Mouse (Mus musculus) liver, embryonic 12.5 days (tissue): ENCODE results near the gene Npvf. TPM values are rescaled to one million over a fixed set of nuclear protein-coding genes. Genes with fewer than 3 reads are reported as not detected.

Experiments
- ATAC-seq: fragments of 200-750 bp; cut with Nextera tagmentation; 2 replicates; pipeline ENCODE4 v1.8.0; 2017; ENCODE audit warnings: moderate number of reproducible peaks, mild to moderate bottlenecking, moderate library complexity
- H3K27ac ChIP-seq: fragments of 300-500 bp; sonication (generic); 2 replicates; pipeline ENCODE4 v1.5.1; 2016; ENCODE audit warnings: mild to moderate bottlenecking
- H3K27me3 ChIP-seq: fragments of 300-500 bp; sonication (generic); replicated peaks from 2 replicates; pipeline ENCODE4 v1.6.1; 2016; ENCODE audit warnings: mild to moderate bottlenecking, moderate library complexity
- H3K36me3 ChIP-seq: fragments of 300-500 bp; sonication (generic); 2 replicates; pipeline ENCODE4 v1.6.1; 2016; ENCODE audit warnings: mild to moderate bottlenecking, moderate library complexity
- H3K4me1 ChIP-seq: fragments of 300-500 bp; sonication (generic); 2 replicates; pipeline ENCODE4 v1.6.1; 2016
- H3K4me2 ChIP-seq: fragments of 300-500 bp; sonication (generic); 2 replicates; pipeline ENCODE4 v1.6.1; 2016; ENCODE audit warnings: mild to moderate bottlenecking, moderate library complexity
- H3K4me3 ChIP-seq: fragments of 300-500 bp; sonication (generic); 2 replicates; pipeline ENCODE4 v1.5.1; 2016; ENCODE audit warnings: mild to moderate bottlenecking, moderate library complexity
- H3K9ac ChIP-seq: fragments of 300-500 bp; sonication (generic); 2 replicates; pipeline ENCODE4 v1.6.1; 2016; ENCODE audit warnings: mild to moderate bottlenecking, moderate library complexity
- H3K9me3 ChIP-seq: fragments of 300-500 bp; sonication (generic); replicated peaks from 2 replicates; pipeline ENCODE4 v1.6.1; 2016; ENCODE audit warnings: mild to moderate bottlenecking, moderate library complexity
- whole genome bisulfite sequencing: fragments of 180-500 bp; shearing (Covaris S2); methylation state at CpG from one replicate; pipeline ENCODE4 v1.1.7; 2016; ENCODE audit not compliant: insufficient replicate concordance; 5-methylcytosine and 5-hydroxymethylcytosine counted together
- polyA plus RNA-seq: library from polyadenylated mRNA; unstranded; fragments of >200 nt; fragmentation: Nextera tagmentation; extraction: Ambion mirVana; gene quantifications from 2 replicates; pipeline ENCODE4 v1.2.1, GENCODE M21; 2016

The Npvf gene
- polyA plus RNA-seq = not detected in 2 replicates

DNA sequence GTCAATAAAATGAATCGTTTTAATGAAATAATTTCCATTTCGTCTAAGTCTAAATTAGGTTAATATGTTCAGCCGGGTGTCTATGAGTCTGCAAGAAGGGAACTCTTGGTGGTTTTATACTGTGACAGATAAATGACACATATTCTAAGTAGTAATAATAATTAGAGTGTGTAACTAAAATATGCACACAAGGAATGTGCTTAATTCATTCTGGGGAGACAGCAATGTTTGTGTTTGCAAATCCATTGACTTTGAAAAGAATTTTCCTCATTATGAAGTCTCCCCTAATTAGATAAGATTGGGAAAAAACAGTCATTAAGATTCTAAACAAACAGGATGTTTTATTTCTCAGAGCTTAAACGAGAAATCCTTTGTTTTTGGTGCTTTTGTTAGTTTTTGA, at the start of gene Npvf:
Gene Npvf, minus strand, starts transcription at position 84 of the 400 bp plus-strand sequence.
- Histone ChIP-seq H3K36me3 (no peaks in the 10 kb centered on the region), H3K4me3 (no peak within 1 kb of the TSS), H3K27ac (no peak within 1 kb of the TSS), H3K4me1 (no peaks in the 10 kb centered on the region), H3K27me3 (no peaks in the 10 kb centered on the region), H3K4me2 (no peak within 1 kb of the TSS), H3K9me3 (no peaks in the 10 kb centered on the region), H3K9ac (no peak within 1 kb of the TSS)
- WGBS = 60% methylated on average over 4 of the region's 4 CpGs
- no peak for ATAC-seq

GRCm38 (mm10) chr6:50689121-50689815, 35.0 kb upstream of the Npvf start:
- H3K27ac ChIP-seq = no peak overlapping the region

GRCm38 (mm10) chr6:50684646-50685415, 30.6 kb upstream of the Npvf start:
- H3K9ac ChIP-seq = no peak overlapping the region
- WGBS = 44% methylated on average over 7 of the region's 7 CpGs
- H3K36me3 ChIP-seq = no peaks in the 10 kb centered on the region
- ATAC-seq = no peak
- H3K27ac ChIP-seq = no peak overlapping the region
- H3K27me3 ChIP-seq = peaks cover 20% of the 10 kb centered on the region; the same call in 1 of the 2 replicates
- no peaks in the 10 kb centered on the region for H3K9me3 ChIP-seq
- no peak overlapping the region for H3K4me3 ChIP-seq
- H3K4me2 ChIP-seq = no peak overlapping the region
- no peaks in the 10 kb centered on the region for H3K4me1 ChIP-seq

More at GRCm38 (mm10) chr6:50689121-50689815, 35.0 kb upstream of the Npvf start:
- H3K27me3 ChIP-seq = no peaks in the 10 kb centered on the region
- H3K4me3 ChIP-seq = no peak overlapping the region
- no peaks in the 10 kb centered on the region for H3K9me3 ChIP-seq
- H3K4me2 ChIP-seq = no peak overlapping the region
- ATAC-seq = no peak
- no peak overlapping the region for H3K9ac ChIP-seq
- no peaks in the 10 kb centered on the region for H3K36me3 ChIP-seq
- no peaks in the 10 kb centered on the region for H3K4me1 ChIP-seq
- WGBS = 60% methylated on average over 15 of the region's 15 CpGs

DNA sequence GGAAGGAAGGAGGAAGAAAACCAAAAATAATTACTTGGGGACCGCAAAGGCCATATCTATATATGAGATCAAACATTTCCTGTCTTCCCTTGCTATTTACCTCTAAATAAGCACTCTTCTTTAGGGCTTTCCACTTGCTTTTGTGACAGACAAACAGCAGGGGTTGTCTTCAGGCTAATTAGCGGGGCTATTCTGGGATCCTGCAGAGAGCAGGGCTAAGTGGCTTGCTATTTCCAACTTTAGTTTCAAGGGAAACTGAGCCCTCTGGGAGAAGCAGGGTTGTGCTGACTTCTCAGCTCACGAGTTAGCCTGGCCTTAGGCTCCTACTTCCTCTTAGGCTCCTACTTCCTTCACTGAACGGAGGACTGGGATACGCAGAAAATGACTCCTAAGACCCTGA, 27.3 kb upstream of the Npvf start:
- WGBS = 16% methylated on average over 5 of the region's 5 CpGs
- ATAC-seq = no peak
- Histone ChIP-seq H3K4me2 (no peak overlapping the region), H3K9me3 (no peaks in the 10 kb centered on the region), H3K27me3 (peaks cover 20% of the 10 kb centered on the region; the same call in 1 of the 2 replicates), H3K4me1 (no peaks in the 10 kb centered on the region), H3K4me3 (no peak overlapping the region), H3K9ac (no peak overlapping the region), H3K36me3 (no peaks in the 10 kb centered on the region), H3K27ac (no peak overlapping the region)

- Histone ChIP-seq H3K27me3 (peaks cover 20% of the 10 kb centered on the region; the same call in 1 of the 2 replicates), H3K4me3 (no peak overlapping the region), H3K27ac (no peak overlapping the region), H3K4me1 (no peaks in the 10 kb centered on the region), H3K4me2 (no peak overlapping the region), H3K36me3 (no peaks in the 10 kb centered on the region), H3K9me3 (no peaks in the 10 kb centered on the region), H3K9ac (no peak overlapping the region)
- 65% methylated on average over 20 of the region's 20 CpGs for WGBS
- no peak for ATAC-seq
Measured at GRCm38 (mm10) chr6:50680224-50681215, 26.3 kb upstream of the Npvf start.

DNA sequence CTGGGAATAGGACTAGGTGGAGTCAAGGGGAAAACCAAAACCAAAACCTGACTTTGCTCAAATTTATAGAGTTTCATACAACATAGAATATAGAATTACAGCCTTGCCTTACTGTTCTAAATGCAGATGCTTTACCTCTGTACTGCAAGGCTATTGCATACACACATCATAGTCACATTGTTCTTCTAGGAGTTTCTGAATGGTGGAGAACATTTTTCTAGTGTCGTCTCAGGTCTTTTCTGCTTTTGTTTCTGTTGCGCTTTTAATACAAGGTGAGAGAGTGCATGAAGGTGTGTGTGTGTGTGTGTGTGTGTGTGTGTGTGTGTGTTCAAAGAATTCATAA, 25.2 kb upstream of the Npvf start:
- Histone ChIP-seq H3K27me3 (peaks cover 20% of the 10 kb centered on the region; the same call in 1 of the 2 replicates), H3K36me3 (no peaks in the 10 kb centered on the region), H3K27ac (no peak overlapping the region), H3K9ac (no peak overlapping the region), H3K9me3 (no peaks in the 10 kb centered on the region), H3K4me2 (no peak overlapping the region), H3K4me1 (no peaks in the 10 kb centered on the region), H3K4me3 (no peak overlapping the region)
- 82% methylated on average over 2 of the region's 2 CpGs for WGBS
- no peak for ATAC-seq

- no peak overlapping the region for H3K4me3 ChIP-seq
- H3K4me2 ChIP-seq = no peak overlapping the region
- H3K9me3 ChIP-seq = no peaks in the 10 kb centered on the region
- ATAC-seq = no peak
- WGBS = 24% methylated on average over 8 of the region's 8 CpGs
- H3K27me3 ChIP-seq = peaks cover 20% of the 10 kb centered on the region; the same call in 1 of the 2 replicates
- H3K36me3 ChIP-seq = no peaks in the 10 kb centered on the region
- no peaks in the 10 kb centered on the region for H3K4me1 ChIP-seq
- no peak overlapping the region for H3K27ac ChIP-seq
- no peak overlapping the region for H3K9ac ChIP-seq
Measured at GRCm38 (mm10) chr6:50678826-50679485, 24.7 kb upstream of the Npvf start.

DNA sequence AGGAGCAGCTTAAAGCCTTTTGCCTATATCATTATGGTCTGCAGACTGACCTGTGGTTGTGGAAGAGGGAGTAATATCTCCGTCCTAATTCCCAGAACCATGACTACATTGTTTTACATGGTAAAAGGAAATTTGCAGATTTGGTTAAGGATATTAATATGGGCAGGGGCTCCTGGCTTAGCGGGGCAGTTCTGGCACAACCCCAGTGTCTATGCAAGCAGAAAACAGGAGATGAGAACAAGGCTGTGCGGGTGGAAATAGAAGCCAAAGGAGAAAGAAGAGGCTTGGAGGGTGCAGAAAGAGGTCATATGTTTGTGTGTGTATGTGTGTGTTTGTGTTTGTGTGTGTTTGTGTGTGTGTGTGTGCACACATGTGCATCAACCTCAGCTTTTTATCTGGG, 17.0 kb upstream of the Npvf start:
- WGBS = 57% methylated on average over 3 of the region's 3 CpGs
- Histone ChIP-seq H3K27me3 (no peaks in the 10 kb centered on the region), H3K4me3 (no peak overlapping the region), H3K36me3 (no peaks in the 10 kb centered on the region), H3K4me1 (no peaks in the 10 kb centered on the region), H3K9me3 (no peaks in the 10 kb centered on the region), H3K9ac (no peak overlapping the region), H3K27ac (no peak overlapping the region), H3K4me2 (no peak overlapping the region)
- no peak for ATAC-seq

DNA sequence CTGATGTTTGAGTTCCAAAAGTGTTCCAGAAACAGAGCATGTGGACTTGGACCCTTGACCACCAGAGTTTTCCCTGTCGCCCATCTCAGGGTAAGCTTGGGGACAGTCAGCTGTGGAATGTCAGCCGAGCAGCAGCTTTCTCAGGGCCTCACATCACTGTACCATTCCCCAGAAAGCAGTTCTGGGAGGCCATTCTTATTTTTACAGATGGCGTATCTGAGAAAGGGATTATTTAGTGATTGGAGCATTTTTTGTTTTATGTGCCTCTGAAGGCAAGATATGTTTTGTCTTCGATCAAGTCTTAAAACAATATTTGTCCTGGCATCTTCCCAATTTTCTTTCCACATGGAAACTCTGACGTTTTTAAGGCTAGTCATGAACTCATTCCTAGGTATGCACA, 12.7 kb upstream of the Npvf start:
- Histone ChIP-seq H3K4me3 (no peak overlapping the region), H3K4me1 (no peaks in the 10 kb centered on the region), H3K27ac (no peak overlapping the region), H3K36me3 (no peaks in the 10 kb centered on the region), H3K27me3 (no peaks in the 10 kb centered on the region), H3K9ac (no peak overlapping the region), H3K9me3 (no peaks in the 10 kb centered on the region), H3K4me2 (no peak overlapping the region)
- WGBS = 53% methylated on average over 5 of the region's 5 CpGs
- no peak for ATAC-seq

DNA sequence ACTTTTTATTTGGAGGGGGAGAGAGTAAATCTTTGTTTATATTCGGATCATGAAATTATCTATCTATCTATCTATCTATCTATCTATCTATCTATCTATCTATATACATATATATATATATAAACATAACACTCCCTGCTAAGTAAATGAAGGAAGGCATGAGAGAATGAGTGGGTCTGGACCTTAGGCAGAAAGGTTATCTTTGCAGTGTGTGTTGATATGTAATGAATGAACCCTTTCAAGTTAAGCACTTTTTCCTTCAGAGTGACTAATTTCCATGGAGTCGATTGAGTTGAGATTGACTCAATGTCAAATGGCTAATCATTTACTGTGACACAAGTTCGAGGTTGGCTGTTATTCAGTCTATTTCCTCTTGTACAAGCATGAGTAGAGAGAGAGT, 10.8 kb upstream of the Npvf start:
- 55% methylated on average over 3 of the region's 3 CpGs for WGBS
- no peak for ATAC-seq
- no peaks in the 10 kb centered on the region for H3K9me3 ChIP-seq
- H3K4me3 ChIP-seq = no peak overlapping the region
- no peak overlapping the region for H3K9ac ChIP-seq
- H3K4me1 ChIP-seq = no peaks in the 10 kb centered on the region
- H3K36me3 ChIP-seq = no peaks in the 10 kb centered on the region
- H3K27me3 ChIP-seq = no peaks in the 10 kb centered on the region
- H3K27ac ChIP-seq = no peak overlapping the region
- H3K4me2 ChIP-seq = no peak overlapping the region

DNA sequence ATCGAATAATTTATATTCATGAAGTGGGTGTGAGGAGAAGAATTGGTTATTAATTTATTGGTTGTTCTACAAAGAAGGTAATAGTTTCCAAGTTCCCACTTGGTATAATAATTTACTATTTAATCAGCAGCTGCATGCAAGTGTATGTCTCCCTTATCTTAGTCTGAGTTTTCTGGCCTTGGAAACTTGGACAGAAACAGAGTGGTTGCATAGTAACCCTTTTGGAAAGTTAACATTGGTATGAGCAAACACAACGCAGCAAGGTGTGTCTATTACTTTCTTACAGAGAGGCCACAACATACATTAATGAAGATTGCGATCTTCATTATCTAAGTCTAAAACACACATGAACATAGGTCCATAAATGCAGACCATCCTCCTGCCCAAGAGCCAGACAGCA, 10.0 kb upstream of the Npvf start:
- Histone ChIP-seq H3K27me3 (no peaks in the 10 kb centered on the region), H3K4me1 (no peaks in the 10 kb centered on the region), H3K27ac (no peak overlapping the region), H3K4me2 (no peak overlapping the region), H3K9ac (no peak overlapping the region), H3K4me3 (no peak overlapping the region), H3K36me3 (no peaks in the 10 kb centered on the region), H3K9me3 (no peaks in the 10 kb centered on the region)
- WGBS = 71% methylated on average over 3 of the region's 3 CpGs
- ATAC-seq = no peak
